14 mouse cellular contexts compared by ENCODE assay signal in genomic region chr2:125515291-125516057, GRCm38 (mm10). TPM values are rescaled to one million over a fixed set of nuclear protein-coding genes. Genes with fewer than 3 reads are reported as not detected.
DNase-seq lines count a peak whose midpoint lies in the region; ATAC-seq lines count a peak whose summit lies in the region.
"Had no signal": no experiment of that assay in that cellular context is flagged by ENCODE, and none has a peak within 500 bp of the region (broad histone marks: within the 10 kb centered on the region; RNA-seq: fewer than 3 reads in every experiment).

No protein-coding gene starts in this region.

- DNase-seq in heart, adult 11 months, result peak; percentile 83
- DNase-seq in heart, postnatal 25 days (ENCODE audit: low spot score), result no peak
- no peak for DNase-seq in lung, postnatal 10 days
- DNase-seq in brain, embryonic 18.5 days (ENCODE audit: low read depth, low spot score), result peak; percentile 18
- no peak for DNase-seq in kidney, postnatal 4 days
- DNase-seq: cerebellum, adult 9-10 months; right cerebral cortex, adult 18-20 months had no signal

- no peak overlapping the region for H3K4me2 ChIP-seq in lung, embryonic 16.5 days (ENCODE audit: low read depth, low read length)
- H3K4me2 ChIP-seq in liver, embryonic 16.5 days (ENCODE audit: low read depth, low read length), result no peak overlapping the region
- no peak overlapping the region for H3K4me2 ChIP-seq in intestine, embryonic 15.5 days (replicated peaks)
- H3K4me2 ChIP-seq: kidney, embryonic 15.5 days had no signal

- 50% methylated on average over 12 of the region's 12 CpGs for WGBS in lung, embryonic 16.5 days
- WGBS in liver, embryonic 16.5 days (ENCODE audit: insufficient replicate concordance), result 35% methylated on average over 12 of the region's 12 CpGs
- 66% methylated on average over 12 of the region's 12 CpGs for WGBS in intestine, embryonic 15.5 days

- H3K27me3 ChIP-seq in lung, embryonic 16.5 days (ENCODE audit: control insufficient read depth, insufficient read depth, low read depth, low read length), result no peaks in the 10 kb centered on the region
- H3K27me3 ChIP-seq in liver, embryonic 16.5 days (ENCODE audit: control insufficient read depth, insufficient read depth, low read depth, low read length), result no peaks in the 10 kb centered on the region
- no peaks in the 10 kb centered on the region for H3K27me3 ChIP-seq in intestine, embryonic 15.5 days (replicated peaks)
- H3K27me3 ChIP-seq: kidney, embryonic 15.5 days had no signal

- ATAC-seq in lung, embryonic 16.5 days (ENCODE audit: low read depth), result no peak; the same call in 1 of the 2 replicates
- peak; percentile 41; the same call in 1 of the 2 replicates for ATAC-seq in liver, embryonic 16.5 days (ENCODE audit: low read depth)
- no peak for ATAC-seq in intestine, embryonic 15.5 days

- no peaks in the 10 kb centered on the region for H3K36me3 ChIP-seq in lung, embryonic 16.5 days (ENCODE audit: control insufficient read depth, insufficient read depth, low read length)
- H3K36me3 ChIP-seq in liver, embryonic 16.5 days (ENCODE audit: control insufficient read depth, insufficient read depth), result no peaks in the 10 kb centered on the region
- no peaks in the 10 kb centered on the region for H3K36me3 ChIP-seq in intestine, embryonic 15.5 days
- H3K36me3 ChIP-seq: kidney, embryonic 15.5 days had no signal

- intact Hi-C loops in heart, postnatal 25 days (cut with DNase I), result no loop called here

- H3K27ac ChIP-seq in lung, embryonic 16.5 days (ENCODE audit: low read length), result peak overlapping the region; percentile 73
- no peak overlapping the region for H3K27ac ChIP-seq in liver, embryonic 16.5 days (ENCODE audit: low read length)
- H3K27ac ChIP-seq in intestine, embryonic 15.5 days, result no peak overlapping the region

- H3K4me1 ChIP-seq in lung, embryonic 16.5 days (replicated peaks; ENCODE audit: control insufficient read depth, insufficient read depth, low read length), result peaks cover 17% of the 10 kb centered on the region
- peaks cover 6% of the 10 kb centered on the region; the same call in 1 of the 2 replicates for H3K4me1 ChIP-seq in liver, embryonic 16.5 days (ENCODE audit: control insufficient read depth, low read depth, low read length)
- no peaks in the 10 kb centered on the region for H3K4me1 ChIP-seq in intestine, embryonic 15.5 days (replicated peaks)

- no peak overlapping the region for H3K4me3 ChIP-seq in lung, embryonic 16.5 days (ENCODE audit: low read length)
- H3K4me3 ChIP-seq in liver, embryonic 16.5 days (ENCODE audit: low read depth, low read length), result no peak overlapping the region
- H3K4me3 ChIP-seq in intestine, embryonic 15.5 days (replicated peaks), result no peak overlapping the region
- H3K4me3 ChIP-seq: kidney, embryonic 15.5 days had no signal

- peak overlapping the region; percentile 24; the same call in 1 of the 2 replicates for H3K9ac ChIP-seq in lung, embryonic 16.5 days (ENCODE audit: low read length)
- H3K9ac ChIP-seq in liver, embryonic 16.5 days (ENCODE audit: low read depth, low read length), result no peak overlapping the region
- H3K9ac ChIP-seq in intestine, embryonic 15.5 days, result no peak overlapping the region
- H3K9ac ChIP-seq: kidney, embryonic 15.5 days had no signal

- H3K9me3 ChIP-seq in lung, embryonic 16.5 days (ENCODE audit: control insufficient read depth, low read length), result no peaks in the 10 kb centered on the region
- H3K9me3 ChIP-seq in liver, embryonic 16.5 days (replicated peaks; ENCODE audit: control insufficient read depth, low read length), result no peaks in the 10 kb centered on the region
- no peaks in the 10 kb centered on the region for H3K9me3 ChIP-seq in intestine, embryonic 15.5 days
- H3K9me3 ChIP-seq: kidney, embryonic 15.5 days had no signal

RNA-seq across cellular contexts. Expression of gene Fbn1, which starts 7.7 kb away (rescaled TPM):
- 10 to 100 TPM; 74.5 to 83.0 TPM for total RNA-seq in heart, postnatal 25 days (2021)
- polyA plus RNA-seq in lung, embryonic 16.5 days (2015; fragmentation: Nextera tagmentation; extraction: Ambion mirVana), result 32.8 and 35.1 TPM in 2 replicates
- polyA plus RNA-seq in liver, embryonic 16.5 days (2015; fragmentation: Nextera tagmentation; extraction: Ambion mirVana), result 1.4 and 1.7 TPM in 2 replicates
- 20.8 and 21.9 TPM in 2 replicates for polyA plus RNA-seq in intestine, embryonic 15.5 days (2015; fragmentation: Nextera tagmentation; extraction: Ambion mirVana)
- total RNA-seq: monocyte, adult 5-6 weeks had no signal

RNA-seq across cellular contexts. Expression of gene Gm9913, which starts 10.6 kb away (rescaled TPM):
- under 1 TPM; 0.08 to 0.42 TPM for total RNA-seq in heart, postnatal 25 days (2021)
- 0.34 and 0.35 TPM in 2 replicates for polyA plus RNA-seq in lung, embryonic 16.5 days (2015; fragmentation: Nextera tagmentation; extraction: Ambion mirVana)
- polyA plus RNA-seq in liver, embryonic 16.5 days (2015; fragmentation: Nextera tagmentation; extraction: Ambion mirVana), result not detected in 2 replicates
- polyA plus RNA-seq in intestine, embryonic 15.5 days (2015; fragmentation: Nextera tagmentation; extraction: Ambion mirVana), result 0.28 and 0.35 TPM in 2 replicates
- total RNA-seq: left cerebral cortex, postnatal 25 days; monocyte, adult 5-6 weeks; neutrophil, adult 5-6 weeks had no signal

Comparison
In these comparisons a context has a peak if more than half of its experiments do, and no peak if none do; other contexts are left out.
1. DNase-seq: peak in heart, adult 11 months (single experiment) and brain, embryonic 18.5 days (single experiment); none in heart, postnatal 25 days (single experiment), lung, postnatal 10 days (single experiment) and kidney, postnatal 4 days (0 of 2).